Mouse (Mus musculus) midbrain, embryonic 10.5 days (tissue): ENCODE results near the gene Csad. TPM values are rescaled to one million over a fixed set of nuclear protein-coding genes. Genes with fewer than 3 reads are reported as not detected.
"Not testable (repeated sequence)": the region's sequence is repeated elsewhere in the genome, so short reads cannot be mapped to it uniquely, and the experiment has no call there.

Source experiments
- DNase-seq: peaks from one replicate; pipeline ENCODE4 v3.0.0-alpha.2; 2017; ENCODE audit warnings: low spot score
- H3K27ac ChIP-seq: fragments of 300-500 bp; sonication (generic); replicated peaks from 2 replicates; pipeline ENCODE4 v1.5.1; 2016; ENCODE audit warnings: mild to moderate bottlenecking
- H3K27me3 ChIP-seq: fragments of 300-500 bp; sonication (generic); 2 replicates; pipeline ENCODE4 v1.6.1; 2016; ENCODE audit warnings: low read depth, mild to moderate bottlenecking; ENCODE audit not compliant: poor library complexity, severe bottlenecking
- H3K36me3 ChIP-seq: fragments of 300-500 bp; sonication (generic); 2 replicates; pipeline ENCODE4 v1.6.1; 2016; ENCODE audit warnings: mild to moderate bottlenecking, moderate library complexity
- H3K4me1 ChIP-seq: fragments of 300-500 bp; sonication (generic); 2 replicates; pipeline ENCODE4 v1.6.1; 2016
- H3K4me3 ChIP-seq: fragments of 300-500 bp; sonication (generic); 2 replicates; pipeline ENCODE4 v1.5.1; 2016; ENCODE audit warnings: mild to moderate bottlenecking, moderate library complexity
- H3K9me3 ChIP-seq: fragments of 300-500 bp; sonication (generic); replicated peaks from 2 replicates; pipeline ENCODE4 v1.6.1; 2016; ENCODE audit warnings: mild to moderate bottlenecking
- whole genome bisulfite sequencing: fragments of 180-500 bp; shearing (Covaris S2); methylation state at CpG from one replicate; pipeline ENCODE4 v1.1.7; 2016; 5-methylcytosine and 5-hydroxymethylcytosine counted together
- polyA plus RNA-seq: library from polyadenylated mRNA; unstranded; fragments of >200 nt; fragmentation: Nextera tagmentation; extraction: Ambion mirVana; gene quantifications from 2 replicates; pipeline ENCODE4 v1.2.1, GENCODE M21; 2016

Csad gene
- polyA plus RNA-seq, 1 experiment from 2014 or later: 32.8 TPM

GRCm38 (mm10) chr15:102163900-102164693 lies 40.4 kb downstream of the Csad start:
- no peak overlapping the region for H3K4me3 ChIP-seq
- 64% methylated on average over 3 of the region's 3 CpGs for WGBS
- H3K36me3 ChIP-seq: no peaks in the 10 kb centered on the region
- no peaks in the 10 kb centered on the region for H3K27me3 ChIP-seq
- no peak for DNase-seq
- H3K9me3 ChIP-seq: no peaks in the 10 kb centered on the region
- peaks cover 6% of the 10 kb centered on the region; the same call in 1 of the 2 replicates for H3K4me1 ChIP-seq
- no peak overlapping the region for H3K27ac ChIP-seq

- WGBS: 59% methylated on average over 27 of the region's 27 CpGs
- no peak overlapping the region for H3K4me3 ChIP-seq
- no peaks in the 10 kb centered on the region for H3K9me3 ChIP-seq
- H3K4me1 ChIP-seq: peaks cover 34% of the 10 kb centered on the region
- no peaks in the 10 kb centered on the region for H3K36me3 ChIP-seq
- DNase-seq: no peak
- 0 out of 2 replicates have a peak overlapping the region, but pooled peaks have one; percentile 30 for H3K27ac ChIP-seq
- H3K27me3 ChIP-seq: no peaks in the 10 kb centered on the region
These were observed 44.0 kb downstream of the Csad start for GRCm38 (mm10) chr15:102160415-102161060.

GRCm38 (mm10) chr15:102156836-102157235 lies 47.7 kb downstream of the Csad start:
- no peaks in the 10 kb centered on the region for H3K9me3 ChIP-seq
- peak overlapping the region; percentile 82 for H3K27ac ChIP-seq
- no peaks in the 10 kb centered on the region for H3K36me3 ChIP-seq
- no peaks in the 10 kb centered on the region for H3K27me3 ChIP-seq
- 29% methylated on average over 20 of the region's 20 CpGs for WGBS
- H3K4me3 ChIP-seq: 0 out of 2 replicates have a peak overlapping the region, but pooled peaks have one; percentile 14
- peaks cover 46% of the 10 kb centered on the region for H3K4me1 ChIP-seq
- DNase-seq: peak; percentile 57

GRCm38 (mm10) chr15:102155006-102155405 lies 49.5 kb downstream of the Csad start:
- DNase-seq, H3K36me3 ChIP-seq, H3K9me3 ChIP-seq, H3K27me3 ChIP-seq, H3K27ac ChIP-seq, H3K4me3 ChIP-seq: not testable (repeated sequence)
- WGBS: 95% methylated on average over 6 of the region's 6 CpGs
- H3K4me1 ChIP-seq: peaks cover 46% of the 10 kb centered on the region

- Histone ChIP-seq H3K27me3 (no peaks in the 10 kb centered on the region), H3K27ac (peak overlapping the region; percentile 76), H3K9me3 (no peaks in the 10 kb centered on the region), H3K4me1 (peaks cover 35% of the 10 kb centered on the region), H3K4me3 (no peak overlapping the region), H3K36me3 (no peaks in the 10 kb centered on the region)
- no peak for DNase-seq
- 44% methylated on average over 4 of the region's 4 CpGs for WGBS
These were observed 51.9 kb downstream of the Csad start for GRCm38 (mm10) chr15:102152646-102153045.

GRCm38 (mm10) chr15:102150301-102151135 lies 54.0 kb downstream of the Csad start, which contains the start of gene Soat2:
TSS of gene Soat2 (plus strand) at chr15:102150526.
- WGBS: 56% methylated on average over 20 of the region's 20 CpGs
- no peak for DNase-seq
- peaks cover 20% of the 10 kb centered on the region for H3K4me1 ChIP-seq
- peak within 1 kb of the TSS; percentile 7; the same call in 1 of the 2 replicates for H3K4me3 ChIP-seq
- peak within 1 kb of the TSS; percentile 39; the same call in 1 of the 2 replicates for H3K27ac ChIP-seq
- H3K9me3 ChIP-seq: no peaks in the 10 kb centered on the region
- peaks cover 8% of the 10 kb centered on the region for H3K27me3 ChIP-seq
- no peaks in the 10 kb centered on the region for H3K36me3 ChIP-seq

- Histone ChIP-seq H3K27ac (no peak overlapping the region), H3K4me3 (no peak overlapping the region), H3K4me1 (peaks cover 26% of the 10 kb centered on the region), H3K27me3 (peaks cover 17% of the 10 kb centered on the region), H3K36me3 (no peaks in the 10 kb centered on the region), H3K9me3 (no peaks in the 10 kb centered on the region)
- 66% methylated on average over 4 of the region's 4 CpGs for WGBS
- DNase-seq: no peak
These were observed 55.0 kb downstream of the Csad start for GRCm38 (mm10) chr15:102149561-102149960.

- peaks cover 27% of the 10 kb centered on the region for H3K4me1 ChIP-seq
- H3K27ac ChIP-seq: no peak overlapping the region; the same call in 1 of the 2 replicates
- WGBS: 77% methylated on average over 16 of the region's 16 CpGs
- H3K9me3 ChIP-seq: no peaks in the 10 kb centered on the region
- no peak for DNase-seq
- H3K27me3 ChIP-seq: peaks cover 33% of the 10 kb centered on the region
- H3K36me3 ChIP-seq: no peaks in the 10 kb centered on the region
- H3K4me3 ChIP-seq: no peak overlapping the region
These were observed 56.7 kb downstream of the Csad start for GRCm38 (mm10) chr15:102147674-102148402.

- no peak overlapping the region for H3K4me3 ChIP-seq
- no peaks in the 10 kb centered on the region for H3K9me3 ChIP-seq
- H3K27ac ChIP-seq: no peak overlapping the region
- H3K27me3 ChIP-seq: peaks cover 43% of the 10 kb centered on the region
- 15% methylated on average over 1 of the region's 1 CpGs for WGBS
- DNase-seq: peak; percentile 41
- H3K4me1 ChIP-seq: peaks cover 24% of the 10 kb centered on the region
- no peaks in the 10 kb centered on the region for H3K36me3 ChIP-seq
These were observed 57.6 kb downstream of the Csad start for GRCm38 (mm10) chr15:102146882-102147281.

- Histone ChIP-seq H3K36me3 (no peaks in the 10 kb centered on the region), H3K4me3 (no peak overlapping the region), H3K4me1 (peaks cover 24% of the 10 kb centered on the region), H3K9me3 (no peaks in the 10 kb centered on the region), H3K27ac (no peak overlapping the region), H3K27me3 (peaks cover 44% of the 10 kb centered on the region)
- WGBS: 89% methylated on average over 5 of the region's 5 CpGs
- DNase-seq: no peak
These were observed 58.4 kb downstream of the Csad start for GRCm38 (mm10) chr15:102146089-102146488.

GRCm38 (mm10) chr15:102145330-102145729 lies 59.2 kb downstream of the Csad start:
- DNase-seq: no peak
- H3K27ac ChIP-seq: no peak overlapping the region
- 92% methylated on average over 10 of the region's 10 CpGs for WGBS
- H3K9me3 ChIP-seq: no peaks in the 10 kb centered on the region
- H3K4me1 ChIP-seq: peaks cover 21% of the 10 kb centered on the region
- H3K27me3 ChIP-seq: peaks cover 44% of the 10 kb centered on the region
- no peaks in the 10 kb centered on the region for H3K36me3 ChIP-seq
- no peak overlapping the region for H3K4me3 ChIP-seq

GRCm38 (mm10) chr15:102144726-102145125 lies 59.8 kb downstream of the Csad start:
- Histone ChIP-seq H3K27ac (peak overlapping the region; percentile 53; the same call in 1 of the 2 replicates), H3K36me3 (no peaks in the 10 kb centered on the region), H3K27me3 (peaks cover 44% of the 10 kb centered on the region), H3K4me3 (peak overlapping the region; percentile 43), H3K9me3 (no peaks in the 10 kb centered on the region), H3K4me1 (peaks cover 16% of the 10 kb centered on the region)
- 9% methylated on average over 19 of the region's 19 CpGs for WGBS
- DNase-seq: no peak
